Mouse (Mus musculus): ENCODE data around the gene Prim2.

The Prim2 gene

DNA sequence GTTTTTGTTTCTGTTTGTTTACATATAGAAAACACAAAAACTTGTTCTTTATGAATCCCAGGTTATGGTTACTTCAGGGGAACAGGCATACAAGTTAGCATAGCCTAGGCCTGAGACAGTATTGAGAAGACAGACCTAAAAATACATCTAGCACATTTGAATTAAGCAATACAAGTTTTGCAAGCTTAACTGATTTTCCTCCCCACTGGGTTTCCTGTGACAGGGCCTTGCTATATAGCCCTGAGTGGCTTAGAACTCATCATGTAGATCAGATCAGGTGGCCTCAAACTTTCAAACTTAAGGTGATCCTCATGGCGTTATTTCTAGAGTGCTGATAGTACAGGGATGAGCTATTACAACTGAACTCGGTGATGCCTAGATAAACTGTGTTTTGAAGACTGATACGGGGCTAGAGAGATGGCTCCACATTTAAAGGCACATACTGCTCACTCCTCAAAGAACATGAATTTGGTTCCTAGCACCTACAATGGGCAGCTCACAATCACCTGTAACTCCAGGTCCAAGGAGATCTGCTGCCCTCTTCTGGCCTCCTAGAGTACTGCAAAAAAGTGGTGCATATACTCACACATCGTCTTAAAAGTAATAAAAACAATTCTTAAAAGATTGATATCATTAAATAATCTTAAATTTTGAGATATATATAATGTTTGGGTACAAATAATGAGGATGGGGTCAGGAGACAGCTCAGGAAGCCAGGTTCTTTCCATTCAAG lies 133.2 kb downstream of the Prim2 start:
- no peak for DNase-seq

DNA sequence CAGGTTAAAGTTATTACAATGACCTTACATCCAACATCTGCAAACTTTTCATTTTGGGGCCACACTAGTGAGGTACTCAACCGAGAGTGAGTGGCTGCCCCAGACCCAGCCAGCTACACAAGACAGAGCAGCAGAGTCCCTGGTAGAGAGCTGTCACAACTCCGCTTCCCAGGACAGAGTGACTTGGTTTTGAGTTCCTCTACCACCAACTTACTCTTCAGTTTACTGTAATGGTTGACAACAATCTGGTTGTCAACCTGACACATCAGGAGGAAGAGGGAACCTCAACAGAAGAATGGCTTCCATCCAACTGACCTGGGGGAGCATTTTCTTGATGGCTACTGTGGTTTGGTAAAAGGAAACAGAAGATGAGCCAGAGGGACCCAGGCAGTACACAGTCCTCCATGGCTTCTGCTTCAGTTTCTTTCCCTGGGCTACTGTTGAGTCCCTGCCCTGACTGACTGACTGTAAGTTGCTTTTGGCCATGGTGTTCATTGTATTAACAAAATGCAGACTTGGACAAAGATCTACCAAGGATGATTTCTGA lies 134.4 kb downstream of the Prim2 start:
- DNase-seq = no peak

GRCm38 (mm10) chr1:33531860-33532259 lies 137.7 kb downstream of the Prim2 start:
- no peak for DNase-seq

DNA sequence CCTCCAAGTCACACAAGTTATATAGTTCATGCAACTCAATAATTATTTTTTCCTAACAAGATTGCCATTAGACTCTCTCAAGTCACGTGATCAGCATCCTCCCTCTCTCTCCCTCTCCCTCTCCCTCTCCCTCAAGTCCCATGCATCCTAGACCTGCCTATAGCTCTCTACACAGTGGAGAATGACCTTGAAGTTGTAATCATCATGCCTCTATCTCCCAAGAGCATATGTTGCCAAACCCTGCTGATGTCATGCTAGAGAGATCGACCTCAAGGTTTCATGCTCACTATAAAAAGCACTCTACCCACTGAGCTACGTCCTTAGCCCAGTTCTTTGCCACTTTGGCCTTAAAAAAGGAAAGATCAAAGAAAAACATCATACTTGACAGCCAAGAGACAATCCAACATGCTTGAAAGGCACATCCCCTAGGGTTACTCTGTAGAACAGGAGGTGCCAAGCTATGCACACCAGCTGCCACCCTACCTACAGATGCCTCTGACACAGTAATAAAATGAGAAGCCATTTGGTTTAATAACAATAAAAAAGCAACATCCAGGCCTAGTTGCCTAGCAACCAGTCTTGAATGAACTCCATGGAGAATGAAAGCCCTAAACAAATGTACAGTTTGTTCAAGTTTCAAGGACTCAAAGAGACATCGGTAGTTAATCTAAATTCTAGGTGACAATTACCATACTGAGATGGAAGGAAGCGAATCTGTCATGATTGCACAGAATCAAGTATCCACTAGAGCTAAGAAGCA lies 138.3 kb downstream of the Prim2 start:
- DNase-seq = no peak

GRCm38 (mm10) chr1:33530491-33530890 lies 139.1 kb downstream of the Prim2 start:
- DNase-seq = no peak

- no peak for DNase-seq
These were observed 139.9 kb downstream of the Prim2 start for GRCm38 (mm10) chr1:33529543-33530232.

GRCm38 (mm10) chr1:33527352-33527863 lies 142.2 kb downstream of the Prim2 start:
- no peak for DNase-seq

GRCm38 (mm10) chr1:33523223-33523622 lies 146.4 kb downstream of the Prim2 start:
- no peak for DNase-seq

- no peak for DNase-seq
These were observed 154.5 kb downstream of the Prim2 start for GRCm38 (mm10) chr1:33515124-33515523.

- DNase-seq = no peak
These were observed 158.3 kb downstream of the Prim2 start for GRCm38 (mm10) chr1:33511310-33511709.

DNA sequence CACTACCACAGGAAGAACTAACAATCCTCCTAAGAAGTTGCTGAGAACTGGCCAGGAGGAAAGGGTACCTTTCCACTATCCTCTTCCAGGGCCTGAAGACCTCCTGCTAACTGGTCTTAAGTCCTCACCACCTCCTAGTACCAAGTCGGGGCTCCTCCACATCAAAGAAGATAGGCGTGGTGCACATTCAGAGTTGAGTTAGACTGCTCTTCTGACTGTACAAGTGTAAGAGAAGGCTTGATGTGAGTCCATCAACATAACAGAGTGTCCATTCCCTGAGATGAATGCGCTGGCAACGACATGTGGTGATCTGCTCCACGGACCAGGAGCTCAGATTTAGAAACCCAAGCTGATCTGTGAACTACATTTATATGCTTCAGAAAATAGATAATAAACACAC lies 165.2 kb downstream of the Prim2 start:
- no peak for DNase-seq

DNA sequence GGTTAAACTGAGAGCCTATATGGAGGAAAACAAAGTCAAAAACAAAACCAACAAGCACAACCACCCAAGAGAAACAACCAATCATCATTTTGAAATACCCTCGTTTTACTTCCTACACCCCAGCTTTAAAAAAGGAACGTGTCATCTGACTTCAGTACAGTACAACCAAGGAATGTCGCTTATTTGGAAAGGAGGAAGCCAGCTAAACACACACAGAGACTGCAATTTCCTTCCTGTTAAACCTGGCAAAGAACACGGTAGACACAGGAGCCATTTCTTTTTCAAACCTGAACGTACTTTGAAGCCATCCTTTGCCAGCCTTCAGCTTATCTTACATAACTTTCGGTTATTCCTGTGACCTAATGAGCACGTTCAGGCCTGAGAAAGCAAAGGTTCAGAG lies 166.7 kb downstream of the Prim2 start:
- no peak for DNase-seq

- DNase-seq = no peak
These were observed 167.3 kb downstream of the Prim2 start for GRCm38 (mm10) chr1:33502298-33502697.

- peak; percentile 30 to 33 for DNase-seq
These were observed 169.5 kb downstream of the Prim2 start for GRCm38 (mm10) chr1:33500111-33500510.

DNA sequence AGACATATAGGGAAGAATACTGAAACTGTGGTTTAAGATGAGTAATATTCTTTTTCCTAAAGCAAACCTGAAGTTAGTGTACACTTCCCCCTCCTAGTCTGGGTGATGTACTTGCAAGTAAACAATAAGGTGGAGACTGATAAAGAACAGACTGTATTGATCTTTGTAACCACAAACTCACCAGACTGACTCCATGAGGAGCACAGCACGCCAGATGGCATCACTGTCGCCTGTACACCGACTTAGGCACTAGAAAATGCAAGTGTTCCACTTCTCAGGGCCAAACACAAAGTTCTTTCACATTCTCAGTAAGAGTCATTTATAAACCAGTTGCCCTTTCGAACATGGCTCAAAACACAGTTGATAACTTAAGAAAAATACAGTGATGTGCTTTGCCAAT lies 170.0 kb downstream of the Prim2 start:
- DNase-seq = peak; percentile 26 to 32

DNA sequence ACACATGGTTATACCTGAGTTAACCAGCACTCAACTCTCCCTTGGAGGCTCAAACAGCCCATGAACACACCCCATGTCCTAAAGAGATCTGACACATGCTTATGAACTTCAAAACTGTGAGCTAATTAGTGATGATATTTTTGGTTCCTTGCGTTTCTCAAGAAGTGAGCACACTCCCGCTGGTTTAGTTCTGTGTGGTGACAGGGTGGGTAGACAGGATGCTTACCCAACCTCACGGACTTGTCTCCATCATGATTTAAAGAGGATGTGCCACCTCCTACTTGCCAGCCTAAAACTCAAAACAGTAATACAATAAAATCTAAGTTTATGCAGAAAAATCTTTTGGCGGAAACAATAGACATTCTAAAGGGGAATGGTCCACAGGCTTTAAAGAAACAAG lies 173.5 kb downstream of the Prim2 start:
- DNase-seq = no peak

DNA sequence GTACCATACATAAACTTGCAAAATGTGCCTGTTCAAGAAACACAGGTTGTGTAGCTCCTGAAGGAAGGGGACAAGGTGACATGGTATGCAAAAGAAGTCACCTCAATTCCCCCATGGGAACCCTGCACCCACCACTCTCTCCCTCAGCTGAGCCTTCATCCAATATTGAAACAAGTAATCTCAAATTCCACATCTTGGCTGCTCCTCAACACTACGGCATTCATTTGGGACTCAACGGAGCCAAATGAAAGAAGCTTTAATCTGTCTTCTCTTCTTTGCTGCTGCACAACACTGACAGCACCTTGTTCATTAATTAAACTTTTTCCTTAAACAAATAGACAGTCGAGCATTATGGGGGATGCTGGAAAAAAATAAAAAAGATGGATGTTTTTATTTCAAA lies 174.0 kb downstream of the Prim2 start:
- no peak for DNase-seq

GRCm38 (mm10) chr1:33495203-33495553 lies 174.4 kb downstream of the Prim2 start:
- no peak for DNase-seq

DNA sequence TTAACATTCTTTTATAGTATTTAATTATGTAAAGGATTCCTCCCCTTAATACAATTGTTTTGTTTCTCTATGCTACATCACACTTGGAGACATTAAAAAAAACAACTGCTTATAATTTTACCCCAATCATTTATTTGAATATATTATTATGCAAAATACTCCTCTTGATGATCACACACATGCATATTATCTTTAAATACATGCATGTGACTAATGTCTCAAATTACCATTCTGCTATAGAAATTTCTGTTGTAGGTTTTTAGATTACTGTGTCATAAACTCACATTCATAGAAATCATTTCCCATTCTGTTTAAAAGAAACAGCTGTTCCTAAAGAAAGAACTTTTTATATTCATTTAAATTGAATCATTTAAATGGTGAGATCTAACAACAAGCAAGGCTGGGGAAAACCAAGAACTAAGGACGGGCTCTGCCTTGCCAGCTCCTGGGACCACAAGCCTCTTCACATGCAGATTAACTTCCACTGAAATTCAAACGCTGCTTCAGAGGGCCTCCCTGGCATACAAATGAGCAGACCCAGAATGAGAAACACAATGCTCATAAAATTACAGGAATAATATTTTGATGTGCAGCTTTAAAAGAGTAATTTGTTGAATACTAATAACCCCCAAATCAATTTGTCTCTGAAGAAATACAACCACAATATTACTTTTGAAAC lies 174.9 kb downstream of the Prim2 start:
- no peak for DNase-seq

GRCm38 (mm10) chr1:33490220-33490619 lies 179.4 kb downstream of the Prim2 start:
- DNase-seq = no peak

DNA sequence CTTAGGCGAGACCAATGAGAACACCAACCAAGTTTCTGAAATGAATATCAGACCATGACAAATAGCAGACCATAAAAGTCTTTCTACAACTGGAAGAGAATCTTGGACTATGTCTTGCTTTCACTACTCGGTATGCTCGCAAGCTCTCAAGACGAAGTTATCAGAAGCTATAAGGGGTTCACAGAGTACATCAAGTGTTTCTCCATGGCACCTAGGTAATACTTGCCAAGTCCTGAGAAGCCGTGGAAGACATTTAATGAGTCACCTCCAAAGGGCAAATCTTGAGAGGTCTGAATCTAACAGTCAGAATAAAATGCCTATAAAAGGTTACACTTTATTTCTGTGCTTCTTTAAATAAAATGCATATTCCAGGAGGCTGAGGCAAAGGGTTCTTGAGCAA lies 181.2 kb downstream of the Prim2 start:
- DNase-seq = no peak

DNA sequence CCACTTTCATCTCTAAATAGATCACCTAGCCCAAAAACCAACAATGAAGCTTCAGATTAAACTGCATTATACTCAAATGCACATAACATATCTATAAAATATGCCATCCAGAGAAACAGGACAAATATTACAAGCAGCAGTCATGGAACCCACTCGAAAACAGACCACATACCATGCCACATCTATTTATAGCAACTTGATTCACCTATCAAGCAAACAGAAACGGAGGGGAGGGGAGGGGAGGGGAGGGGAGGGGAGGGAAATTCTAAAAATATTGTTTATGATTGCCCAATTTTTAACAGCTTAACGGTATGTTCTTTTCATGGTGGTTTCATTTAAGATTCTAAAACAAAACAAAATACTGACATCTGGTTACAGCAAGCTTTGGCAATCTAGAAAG lies 185.8 kb downstream of the Prim2 start:
- no peak for DNase-seq

DNA sequence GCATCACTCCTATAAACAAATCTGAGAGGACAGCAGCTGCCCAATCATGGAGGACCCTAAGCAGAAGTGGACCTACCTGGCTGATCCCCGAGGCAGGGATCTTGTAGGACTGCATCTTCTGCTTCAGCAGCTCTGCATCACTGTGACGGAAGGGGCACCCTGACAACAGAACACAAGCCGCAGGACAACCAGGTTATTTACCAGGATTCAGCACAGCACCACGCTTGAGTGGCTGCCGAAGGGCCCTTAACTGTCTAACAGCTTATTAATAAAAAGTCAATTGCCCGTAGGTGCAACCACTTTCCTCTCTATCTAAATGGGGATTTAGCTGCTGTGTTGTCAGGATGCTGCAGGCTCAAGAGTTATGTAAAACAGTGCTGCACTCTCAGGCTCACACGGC lies 189.2 kb downstream of the Prim2 start:
- DNase-seq = no peak
